Mouse (Mus musculus): ENCODE results near the gene Fggy. TPM values are rescaled to one million over a fixed set of nuclear protein-coding genes. Genes with fewer than 3 reads are reported as not detected.

Gene Fggy
- total RNA-seq, 2 experiments from 2014 or later: 5.6 to 7.1 TPM

DNA sequence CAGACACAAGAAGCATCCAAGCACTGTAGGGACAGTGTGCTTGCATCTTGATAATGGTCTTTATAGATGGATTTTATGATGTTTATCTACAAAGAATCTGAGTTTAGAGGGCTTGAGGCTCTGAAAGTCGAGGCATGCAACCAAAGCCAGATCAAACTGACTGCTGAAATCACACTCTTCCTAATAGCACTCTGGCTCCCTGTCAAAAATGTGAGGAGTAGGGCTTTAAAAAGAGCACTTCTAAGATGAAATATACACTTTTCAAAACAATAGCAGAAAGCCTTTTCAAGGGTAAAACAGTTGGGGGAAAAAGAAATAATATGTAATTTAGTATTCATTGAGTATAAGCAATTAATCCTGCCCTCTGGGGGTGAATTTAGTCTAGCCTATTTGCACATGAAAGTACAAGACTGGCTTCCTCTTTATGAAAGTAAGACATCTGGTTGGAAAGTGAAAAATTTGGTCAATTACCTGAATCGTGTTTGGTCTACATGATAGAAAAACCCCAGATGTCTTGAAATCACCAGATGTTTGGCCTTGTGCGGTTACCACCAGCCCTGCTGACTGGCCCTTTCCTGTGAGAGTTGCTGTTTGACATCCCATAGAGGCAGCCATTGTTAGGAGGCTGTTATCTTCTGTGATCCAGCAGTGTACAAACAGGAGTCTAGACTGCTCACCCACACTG lies 172.0 kb downstream of the Fggy start:
- no peak for DNase-seq

DNA sequence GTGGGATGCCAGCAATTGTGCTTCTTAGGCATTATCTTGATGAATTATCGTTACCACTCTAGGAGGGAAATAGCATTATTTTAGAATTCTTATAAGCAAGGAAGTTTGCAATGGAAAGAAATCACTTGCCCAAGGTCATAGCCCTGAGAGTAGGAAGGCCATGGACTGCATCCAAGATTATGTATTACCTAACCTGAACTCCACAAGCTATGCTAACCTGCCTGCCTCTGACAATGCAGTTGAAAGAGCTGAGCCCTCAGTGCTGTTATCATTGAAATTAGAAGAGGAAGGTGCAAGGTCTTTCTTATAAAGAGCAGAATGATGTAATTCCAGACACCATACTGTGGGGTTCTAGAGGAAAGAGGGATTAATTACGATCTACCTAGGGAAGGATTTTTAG lies 173.8 kb downstream of the Fggy start:
- DNase-seq: no peak

DNA sequence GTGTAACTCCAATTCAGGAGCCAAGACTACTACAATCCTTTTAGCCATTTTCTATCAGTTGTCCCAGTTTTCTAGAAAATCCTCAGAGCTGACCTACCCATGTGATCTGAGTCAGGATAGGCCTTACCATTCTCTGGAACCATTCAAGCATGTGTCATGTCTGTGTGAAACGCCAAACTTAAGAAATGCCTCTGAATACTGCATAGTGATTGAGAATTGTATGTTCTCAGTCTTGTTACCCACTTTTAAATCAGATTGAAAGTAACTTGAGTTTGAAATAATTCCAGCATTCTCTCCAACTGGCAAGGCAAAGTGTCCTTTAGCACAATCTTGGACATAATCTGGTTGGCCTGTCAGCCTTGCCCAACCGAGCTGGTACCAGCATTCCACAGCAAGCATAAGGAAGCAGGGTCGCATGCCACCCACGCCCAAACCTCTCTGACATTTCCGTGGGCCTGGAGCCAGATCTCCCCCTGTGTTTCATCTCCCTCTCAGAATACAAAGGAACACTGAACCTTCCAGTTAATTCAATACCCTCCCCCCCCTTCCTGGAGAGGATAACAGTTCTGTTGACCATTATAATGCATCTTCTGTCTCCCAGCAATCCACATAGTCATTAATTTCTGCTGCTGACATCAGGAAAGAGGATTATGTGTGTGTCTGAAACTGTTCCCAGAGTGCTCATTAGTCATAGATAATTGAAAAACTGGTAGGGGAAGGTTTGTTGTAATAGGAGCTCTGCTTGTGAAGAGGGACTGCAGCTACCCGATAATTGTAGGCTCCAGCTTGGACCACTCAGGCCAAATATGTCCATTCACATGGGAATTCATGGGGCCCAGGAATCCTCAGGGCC lies 176.3 kb downstream of the Fggy start:
- DNase-seq: no peak

DNA sequence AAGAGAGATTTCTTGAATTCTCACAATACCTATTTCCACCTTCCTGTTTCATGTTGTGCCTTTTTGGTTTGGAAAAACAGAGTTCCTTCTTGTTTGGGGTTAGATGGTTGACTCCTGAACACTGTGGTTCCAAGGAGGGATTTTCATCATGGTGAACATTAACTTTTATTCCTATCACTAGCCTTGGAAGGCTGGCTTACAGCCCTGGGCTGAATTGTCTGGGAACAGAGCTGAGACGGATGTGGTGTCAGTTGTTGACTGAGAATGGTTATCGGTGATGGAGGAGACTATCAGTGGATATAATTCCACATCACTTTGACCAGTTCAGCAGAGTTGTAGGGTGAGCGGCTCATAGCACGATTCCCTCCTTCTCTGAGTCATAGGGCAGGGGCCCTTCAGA lies 178.7 kb downstream of the Fggy start:
- DNase-seq: no peak

DNA sequence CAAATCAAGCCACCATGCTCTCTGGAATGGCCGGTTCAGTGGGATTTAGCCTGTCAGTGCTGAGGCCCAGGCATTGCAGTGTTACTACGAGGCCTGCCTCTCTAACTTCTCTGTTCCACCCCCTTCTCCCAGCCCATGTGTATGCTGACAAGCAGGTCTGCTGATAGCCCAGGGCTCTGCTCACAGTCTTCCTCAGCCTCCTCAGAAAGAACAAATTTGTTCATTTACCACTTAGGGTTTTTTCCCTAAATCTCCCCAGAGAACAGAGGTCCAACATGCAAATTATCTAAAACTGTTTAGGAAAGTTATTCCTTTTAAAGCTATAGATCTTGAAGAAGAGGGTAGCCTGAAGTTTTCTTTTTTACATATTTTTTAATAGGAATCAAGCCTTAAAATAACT lies 179.4 kb downstream of the Fggy start:
- no peak for DNase-seq

DNA sequence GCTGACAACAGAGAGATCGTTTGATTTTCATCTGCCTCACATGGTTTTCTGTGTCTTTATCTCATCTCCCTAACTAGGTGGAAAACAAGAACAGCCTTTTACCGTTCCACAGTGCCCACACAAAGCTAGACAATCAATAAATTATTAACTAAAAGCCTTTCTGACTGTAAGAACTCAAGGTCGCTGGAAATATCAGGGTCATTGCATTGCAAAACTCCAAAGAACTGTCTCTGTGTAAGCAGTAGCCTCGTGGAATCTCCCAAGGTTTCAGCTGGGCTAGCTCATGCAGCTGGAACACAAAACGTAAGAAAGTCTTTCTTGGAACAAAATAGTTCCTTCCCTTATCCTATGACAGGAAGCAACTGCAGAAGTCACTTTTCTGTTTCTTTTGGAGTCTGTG lies 180.9 kb downstream of the Fggy start:
- DNase-seq: no peak

DNA sequence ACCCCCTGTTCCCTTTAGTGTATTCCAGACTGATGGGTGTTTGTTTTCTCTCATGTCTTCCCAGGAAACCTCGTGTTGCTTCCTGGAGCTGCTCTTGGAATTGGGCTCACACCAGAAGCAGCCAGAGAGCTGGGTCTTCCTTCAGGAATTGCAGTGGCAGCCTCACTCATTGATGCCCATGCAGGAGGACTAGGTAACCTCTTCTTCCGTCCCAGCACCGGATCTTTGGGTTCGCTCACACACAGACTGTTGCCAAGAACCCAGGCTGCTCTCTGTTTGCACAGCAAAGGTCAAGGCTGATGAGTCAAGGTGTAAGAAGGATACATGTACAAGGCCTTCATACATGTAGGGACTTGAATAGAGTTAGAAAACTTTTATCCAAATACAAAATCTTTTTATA lies 181.4 kb downstream of the Fggy start:
- no peak for DNase-seq

DNA sequence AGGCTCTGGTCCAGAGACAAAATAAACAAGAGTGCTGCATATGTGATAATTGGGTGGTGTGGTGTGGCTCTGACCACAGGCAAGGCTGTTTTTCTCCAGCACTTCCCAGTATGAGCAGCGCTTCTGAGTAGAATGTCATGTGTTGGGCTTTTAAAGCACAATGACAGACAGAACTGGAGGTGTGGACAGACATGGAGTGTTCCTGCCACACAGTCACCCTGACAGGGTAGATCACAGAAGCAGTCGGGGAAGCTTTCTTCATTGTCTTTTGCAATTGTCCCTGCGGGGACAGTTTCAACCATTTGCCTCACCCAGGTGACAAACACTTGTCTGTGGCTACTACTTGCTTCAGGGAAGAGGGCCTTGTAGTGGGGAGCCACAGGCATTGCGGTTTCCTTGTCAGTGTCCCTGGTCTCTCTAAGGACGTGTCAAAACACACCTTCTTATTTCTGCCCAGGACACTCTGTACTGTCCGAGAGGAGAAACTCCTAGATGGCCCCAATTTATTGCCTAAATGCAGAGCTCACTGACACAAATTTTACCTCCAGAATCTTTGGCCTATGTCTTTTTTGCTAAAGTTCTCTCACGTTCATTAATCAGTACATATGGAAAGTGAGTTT lies 183.9 kb downstream of the Fggy start:
- DNase-seq: no peak

DNA sequence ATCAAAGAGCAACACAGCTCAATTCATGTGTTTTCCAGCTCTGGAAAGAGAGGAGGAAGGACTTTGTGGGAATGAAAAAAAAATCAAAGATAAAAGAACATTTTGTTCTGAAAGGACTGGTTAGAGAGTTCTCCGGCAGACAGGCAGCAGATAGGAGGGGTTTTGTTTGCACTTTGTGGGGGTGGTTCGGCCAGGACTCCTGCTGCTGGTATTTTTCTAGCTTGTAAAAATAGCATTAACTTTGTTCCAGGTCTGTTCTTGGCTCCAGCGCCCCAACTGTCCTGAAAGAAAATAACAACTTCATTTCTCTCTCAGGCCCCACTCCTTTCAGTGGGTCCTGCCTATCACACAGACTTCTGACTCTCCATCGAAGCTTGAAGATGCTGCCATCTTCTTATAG lies 185.7 kb downstream of the Fggy start:
- DNase-seq: peak; percentile 30

DNA sequence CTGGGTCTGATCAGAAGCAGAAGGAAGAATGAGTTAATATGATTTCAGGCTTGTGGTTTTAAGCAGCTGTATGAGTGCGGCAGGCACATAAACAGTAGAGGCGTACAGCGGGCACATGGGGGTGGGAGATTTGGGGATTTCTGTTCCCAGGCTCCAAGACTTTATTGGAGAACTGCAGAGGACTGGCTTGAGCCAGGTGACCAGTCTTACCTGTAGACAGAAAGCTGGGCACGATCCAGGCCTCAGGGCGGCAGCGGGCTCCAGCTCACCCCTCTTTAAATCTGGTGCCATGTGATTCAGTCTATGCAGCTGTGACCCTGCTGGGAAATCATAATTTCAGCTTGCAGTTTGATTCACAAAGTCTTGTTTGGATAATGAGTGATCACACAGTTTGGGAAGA lies 189.6 kb downstream of the Fggy start:
- no peak for DNase-seq

DNA sequence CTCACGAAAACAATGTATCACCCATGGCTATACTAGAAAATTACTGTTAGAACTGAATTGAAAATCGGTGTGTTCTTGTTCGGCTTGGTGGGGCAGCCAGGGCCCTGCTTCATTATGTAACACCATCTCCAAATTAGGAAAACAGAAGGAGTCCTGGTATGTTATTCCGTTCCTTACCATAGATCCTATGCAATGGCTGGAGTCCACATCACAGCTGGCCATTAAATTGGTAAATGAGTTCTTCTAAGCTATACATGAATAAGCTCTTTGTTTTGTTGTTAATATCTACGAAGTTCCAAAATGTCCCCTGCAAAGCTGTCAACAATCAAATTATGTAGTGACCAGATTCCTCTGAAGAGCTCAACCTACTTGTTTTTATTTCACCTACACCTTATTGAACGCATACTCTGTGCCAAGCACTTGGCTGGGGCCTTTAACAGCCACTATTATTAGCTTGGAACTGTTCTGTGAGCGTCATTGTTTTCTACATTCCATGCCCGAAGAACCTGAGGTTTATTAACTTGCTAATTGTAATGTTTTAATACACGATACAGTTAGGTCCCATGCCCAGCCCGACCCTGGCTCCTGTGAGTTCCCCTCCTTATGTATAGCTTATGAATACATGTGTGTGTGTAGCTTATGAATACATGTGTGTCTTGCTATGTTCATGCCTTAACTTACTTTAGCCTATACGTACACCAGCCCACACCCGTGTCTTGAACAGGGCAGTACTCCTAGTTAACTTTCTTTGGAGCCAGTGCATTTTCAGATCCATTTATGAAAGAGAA lies 190.3 kb downstream of the Fggy start:
- DNase-seq: no peak

DNA sequence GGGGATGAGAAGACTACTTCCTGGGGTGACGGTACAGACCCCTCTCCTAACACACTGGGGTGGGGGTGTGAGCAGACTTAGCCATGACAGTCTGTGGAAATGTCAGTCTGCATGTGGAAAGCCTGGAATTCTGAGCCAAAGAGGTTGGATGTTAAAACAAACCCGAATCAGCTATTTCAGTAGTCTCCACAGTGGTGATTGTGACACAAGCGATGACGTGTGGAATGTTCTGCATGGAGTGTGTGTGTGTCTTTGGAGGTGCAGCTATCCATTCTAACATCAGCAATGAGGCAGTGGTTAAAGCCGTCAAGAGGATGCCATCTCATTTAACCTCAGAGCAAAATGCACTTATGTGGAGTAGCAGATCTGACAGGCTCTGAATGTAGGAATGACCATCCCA lies 192.9 kb downstream of the Fggy start:
- no peak for DNase-seq

DNA sequence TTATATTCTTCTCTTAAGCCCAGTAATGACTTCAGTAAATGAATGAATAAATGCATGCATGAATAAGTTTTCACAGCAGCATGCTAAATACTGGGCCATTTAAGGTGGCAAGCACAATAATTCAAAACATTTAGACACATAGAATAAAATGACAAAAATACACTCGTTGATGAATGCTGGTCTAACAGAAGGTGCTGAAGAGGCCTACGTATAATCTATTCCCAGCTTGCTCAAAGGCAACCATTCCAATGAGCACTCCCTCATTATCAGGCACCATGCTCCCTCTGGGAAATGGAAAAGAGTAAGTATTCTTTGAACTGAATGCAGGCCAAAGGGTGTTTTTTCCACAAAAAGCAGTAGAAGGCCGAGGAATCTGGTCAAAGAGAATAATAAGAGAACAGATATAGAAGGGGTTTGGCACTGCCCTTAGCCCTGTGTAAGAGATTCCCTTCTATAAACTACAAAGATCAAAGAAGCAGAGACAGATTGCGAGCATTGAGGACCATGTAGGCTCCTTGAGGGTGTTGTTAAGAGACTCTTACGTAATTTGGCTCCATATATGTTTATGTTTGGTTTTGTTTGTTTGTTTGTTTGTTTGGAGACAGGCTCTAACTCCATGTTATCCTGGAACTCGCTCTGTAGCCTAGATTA lies 195.4 kb downstream of the Fggy start:
- DNase-seq: no peak

DNA sequence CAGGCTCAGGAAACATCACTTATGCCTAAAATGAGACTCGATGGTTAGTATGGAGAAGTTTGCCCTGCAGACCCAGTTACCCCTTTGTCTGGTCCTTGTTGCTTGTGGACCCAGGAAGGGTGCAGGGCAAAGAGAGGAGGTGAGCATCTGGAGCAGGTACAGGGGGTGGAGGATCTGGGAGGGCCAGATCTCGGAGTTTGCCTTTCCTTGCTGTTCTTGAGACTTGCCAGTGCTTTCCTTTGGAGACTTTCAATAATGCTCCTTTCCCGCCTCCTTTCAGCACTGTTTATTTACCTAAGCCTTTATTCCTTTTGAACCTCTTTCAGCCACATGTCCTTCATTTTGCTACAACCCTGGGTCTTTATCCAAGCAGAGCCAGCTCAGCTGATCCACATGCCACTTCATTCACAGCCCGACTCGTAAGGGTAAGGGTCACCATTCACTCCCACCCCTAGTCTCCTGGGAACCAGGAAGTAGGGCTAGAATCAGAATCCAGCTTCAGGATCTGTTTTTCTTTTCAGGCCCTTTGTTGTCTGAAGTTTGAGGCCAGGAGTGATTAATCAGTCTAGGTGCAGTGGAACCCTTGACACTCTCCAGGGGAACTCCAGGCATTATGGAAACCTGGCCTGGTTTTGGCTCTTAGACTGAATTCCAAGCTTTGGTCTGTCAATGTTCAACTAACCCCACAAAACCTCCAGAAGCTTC lies 201.9 kb downstream of the Fggy start:
- DNase-seq: no peak

DNA sequence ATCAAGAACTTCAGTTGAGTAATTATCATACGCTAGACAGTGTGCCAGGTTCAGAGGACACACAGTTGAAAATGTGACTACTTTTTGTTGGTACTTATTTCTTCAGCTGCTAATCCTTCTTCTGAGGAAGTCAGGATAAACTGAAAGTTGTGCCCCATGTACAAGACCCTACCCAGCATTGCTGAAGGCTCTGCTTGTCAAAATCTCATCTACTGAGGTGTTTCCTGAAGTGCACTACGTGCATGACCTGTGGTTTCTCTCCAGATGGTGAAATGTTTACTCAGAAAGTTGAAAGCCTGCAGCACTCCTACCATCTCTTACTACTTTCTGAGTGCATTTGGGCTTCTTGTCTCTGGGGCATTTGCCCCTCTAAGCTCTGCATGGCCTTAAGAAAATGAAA lies 208.1 kb downstream of the Fggy start:
- DNase-seq: no peak

DNA sequence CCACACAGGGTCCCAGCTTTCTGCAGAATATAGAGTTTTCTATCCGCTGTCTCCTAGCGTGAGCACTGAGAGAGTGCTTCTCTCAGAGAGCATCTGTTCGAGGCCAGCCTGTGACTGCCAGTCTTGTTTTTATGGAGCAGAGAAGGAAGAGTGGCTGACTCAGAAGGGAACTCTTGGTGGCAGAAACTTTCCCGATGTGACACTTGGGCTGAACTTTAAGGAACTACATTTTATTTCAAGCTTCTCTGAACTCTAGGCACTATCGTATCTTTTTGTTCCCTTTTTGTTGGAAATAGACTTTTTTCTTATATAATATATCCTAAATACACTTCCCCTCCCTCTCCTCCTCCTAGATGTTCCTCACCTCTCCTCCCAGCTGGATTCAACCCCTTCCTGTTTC lies 213.2 kb downstream of the Fggy start:
- DNase-seq: no peak

DNA sequence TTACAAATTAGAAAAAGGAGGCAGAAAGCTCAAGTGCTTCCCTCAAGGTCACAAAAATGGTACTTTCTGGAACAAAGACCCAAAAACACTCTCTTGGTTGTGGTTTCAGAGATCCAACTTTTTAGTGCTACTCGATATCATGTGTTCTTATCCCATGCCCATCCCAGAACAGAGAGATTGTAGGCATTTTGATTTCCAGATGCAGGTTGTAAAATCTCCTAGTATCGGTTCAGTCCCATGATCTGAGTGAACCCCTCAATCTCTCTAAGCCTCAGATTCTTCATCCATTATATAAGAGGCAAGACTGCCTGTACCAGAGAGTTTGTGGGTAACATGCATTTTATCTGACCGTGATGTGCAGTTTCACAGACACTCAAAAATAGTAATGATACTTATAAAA lies 214.2 kb downstream of the Fggy start:
- no peak for DNase-seq

DNA sequence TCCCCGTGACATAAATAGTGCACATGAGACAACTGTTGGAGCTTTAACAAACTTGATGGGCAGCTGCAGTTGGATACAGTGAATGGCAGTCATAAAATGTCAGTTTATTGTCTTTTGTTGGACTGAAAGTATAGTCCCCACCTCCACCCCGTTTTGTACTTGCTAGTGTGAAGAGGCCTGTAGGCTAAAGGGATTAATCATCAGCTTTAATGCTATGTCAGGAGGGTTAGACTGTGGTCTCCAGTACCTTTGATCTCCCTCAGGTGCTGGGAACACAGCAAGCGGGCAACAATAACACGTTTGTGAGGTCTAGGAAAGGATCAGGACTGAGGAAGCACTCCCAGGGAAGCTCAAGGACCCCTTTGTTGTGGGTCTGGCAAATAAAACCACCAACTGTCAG lies 214.6 kb downstream of the Fggy start:
- no peak for DNase-seq

DNA sequence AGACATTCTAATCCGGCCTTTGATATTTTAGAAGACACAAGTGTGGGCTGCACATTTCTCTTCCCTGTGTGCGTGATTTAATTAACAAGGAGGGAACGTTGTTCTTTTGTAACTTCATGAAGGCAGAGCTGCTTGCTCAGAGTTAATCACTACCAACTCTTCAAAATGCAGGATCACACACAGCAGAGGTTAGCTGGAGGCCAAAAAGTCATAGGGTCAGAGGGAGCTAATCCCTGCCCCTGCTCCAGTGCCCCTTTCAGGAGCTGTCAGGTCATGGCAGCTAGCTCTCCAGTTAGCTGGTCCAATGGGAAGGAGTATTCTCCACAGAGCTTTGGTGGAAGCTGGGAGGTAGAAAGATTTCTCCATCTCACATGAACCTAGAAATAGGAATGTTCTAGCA lies 215.4 kb downstream of the Fggy start:
- DNase-seq: no peak

DNA sequence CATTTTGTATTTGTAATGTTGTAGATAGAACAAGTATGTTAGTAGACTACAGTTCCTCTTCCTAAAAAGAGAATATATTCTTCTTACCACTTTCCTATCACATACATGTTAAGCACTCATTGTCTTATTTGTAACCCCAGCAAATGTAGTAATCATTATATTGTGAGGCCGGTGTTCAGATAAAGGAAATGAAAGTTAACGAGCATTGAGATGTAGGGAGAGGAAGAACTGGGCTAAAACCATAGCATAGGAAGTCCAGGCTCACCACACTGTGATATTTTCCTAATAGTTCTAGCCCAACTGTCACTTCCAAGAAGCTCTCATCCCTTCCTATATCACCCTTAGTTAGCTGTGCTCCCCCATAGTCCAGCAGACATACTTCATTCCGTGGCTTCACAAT lies 218.3 kb downstream of the Fggy start:
- no peak for DNase-seq

DNA sequence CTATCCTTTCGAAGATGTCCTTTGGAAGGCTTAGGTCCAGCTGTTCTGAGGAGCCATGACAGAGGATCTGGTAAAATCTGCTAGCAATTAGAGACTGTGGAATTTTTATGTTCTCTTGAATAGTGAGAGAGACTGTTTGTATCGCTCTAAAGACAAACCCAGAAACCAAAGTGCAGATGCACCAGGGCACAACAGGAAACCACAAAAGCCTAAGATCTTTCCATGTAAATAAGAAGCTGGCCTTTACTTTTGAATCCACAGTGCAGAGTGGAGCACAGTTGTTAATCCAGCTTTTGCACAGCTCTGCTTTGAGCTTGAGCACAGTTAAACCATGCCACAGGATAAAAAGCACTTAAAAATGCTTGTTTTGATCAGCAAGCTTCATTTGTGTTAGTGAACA lies 220.5 kb downstream of the Fggy start:
- no peak for DNase-seq

DNA sequence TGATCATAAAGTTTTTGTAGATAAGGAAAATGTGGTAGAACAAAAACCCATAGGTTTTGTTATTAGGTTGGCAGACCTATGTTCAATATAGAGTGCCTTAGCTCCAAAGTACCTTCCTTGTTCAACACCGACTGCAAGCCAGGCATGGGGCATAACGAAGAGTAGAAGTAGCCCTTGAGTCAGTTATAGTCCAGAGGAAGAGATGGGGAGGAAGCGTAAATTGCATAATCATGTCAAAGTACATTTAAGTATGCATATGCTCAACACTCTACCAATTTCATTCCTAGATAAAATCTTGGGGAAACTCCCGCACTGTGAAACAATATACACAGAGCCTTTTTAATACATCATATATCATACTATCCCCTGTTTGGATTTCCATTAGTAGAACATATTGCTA lies 221.2 kb downstream of the Fggy start:
- DNase-seq: no peak

Data from gastrocnemius, postnatal 25 days (tissue).